Mouse (Mus musculus): ENCODE data around the gene Slc30a1.

DNA sequence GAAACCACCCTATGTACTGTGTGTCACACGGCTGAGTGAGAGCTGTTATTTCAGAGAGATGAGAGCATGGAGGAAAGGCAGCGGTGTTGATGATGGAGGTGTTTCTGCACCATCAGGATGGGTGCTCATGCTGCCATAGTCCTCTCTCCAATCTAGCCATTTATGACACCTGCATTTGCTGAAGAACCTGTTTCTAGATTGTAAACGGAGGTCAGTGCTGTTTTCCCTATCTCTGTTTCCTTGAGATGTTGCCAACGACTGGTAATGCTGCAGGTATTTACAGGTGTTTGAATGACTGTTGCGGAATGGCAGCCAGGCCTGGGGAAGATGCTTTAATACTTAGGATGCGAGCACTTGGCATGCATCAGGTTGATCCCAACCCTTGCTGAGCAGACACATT, 8.1 kb downstream of the Slc30a1 start:
- no peak for TF ChIP-seq CTCF (IDR thresholded peaks at IDR 0.05; ENCODE audit: extremely low read depth, insufficient read length, insufficient replicate concordance, low read depth, low read length)
- no peak for TF ChIP-seq POLR2A (IDR thresholded peaks at IDR 0.05; ENCODE audit: low read depth, low read length)

All from small intestine, adult 2 months (tissue).